Mouse (Mus musculus) G1E (cell line): Measurements from ENCODE around the gene Cptp.

ENCODE experiments used
- CTCF ChIP-seq: IDR thresholded peaks from 2 replicates; pipeline ENCODE4 v1.5.1; 2012; ENCODE audit warnings: low read depth, low read length, inconsistent platforms, mixed read lengths
- GATA1 ChIP-seq: IDR thresholded peaks from 2 replicates; pipeline ENCODE4 v1.6.1; 2012; ENCODE audit warnings: borderline replicate concordance, low read length, inconsistent platforms, mixed read lengths
- POLR2AphosphoS5 ChIP-seq: IDR thresholded peaks from 2 replicates; pipeline ENCODE4 v1.6.1; 2012; ENCODE audit warnings: low read depth, low read length, inconsistent platforms; ENCODE audit not compliant: insufficient replicate concordance

- TF ChIP-seq CTCF (no peak), POLR2AphosphoS5 (no peak), GATA1 (no peak)
Observed at GRCm38 (mm10) chr4:155832321-155832720, 36.9 kb downstream of the Cptp start.
